Mouse (Mus musculus) heart, adult 2 months (tissue): ENCODE data around the gene Ifi27l2b.

Experiments used
- CTCF ChIP-seq: fragments of 200-600 bp; IDR thresholded peaks from 2 replicates; pipeline ENCODE4 v1.8.1; 2022; ENCODE audit warnings: antibody characterized with exemption, mild to moderate bottlenecking, moderate library complexity
- EP300 ChIP-seq: fragments of 200-500 bp; IDR thresholded peaks from 2 replicates; pipeline ENCODE4 v1.6.1; 2011; ENCODE audit warnings: low read depth, low read length, control low read depth; ENCODE audit not compliant: insufficient read depth

DNA sequence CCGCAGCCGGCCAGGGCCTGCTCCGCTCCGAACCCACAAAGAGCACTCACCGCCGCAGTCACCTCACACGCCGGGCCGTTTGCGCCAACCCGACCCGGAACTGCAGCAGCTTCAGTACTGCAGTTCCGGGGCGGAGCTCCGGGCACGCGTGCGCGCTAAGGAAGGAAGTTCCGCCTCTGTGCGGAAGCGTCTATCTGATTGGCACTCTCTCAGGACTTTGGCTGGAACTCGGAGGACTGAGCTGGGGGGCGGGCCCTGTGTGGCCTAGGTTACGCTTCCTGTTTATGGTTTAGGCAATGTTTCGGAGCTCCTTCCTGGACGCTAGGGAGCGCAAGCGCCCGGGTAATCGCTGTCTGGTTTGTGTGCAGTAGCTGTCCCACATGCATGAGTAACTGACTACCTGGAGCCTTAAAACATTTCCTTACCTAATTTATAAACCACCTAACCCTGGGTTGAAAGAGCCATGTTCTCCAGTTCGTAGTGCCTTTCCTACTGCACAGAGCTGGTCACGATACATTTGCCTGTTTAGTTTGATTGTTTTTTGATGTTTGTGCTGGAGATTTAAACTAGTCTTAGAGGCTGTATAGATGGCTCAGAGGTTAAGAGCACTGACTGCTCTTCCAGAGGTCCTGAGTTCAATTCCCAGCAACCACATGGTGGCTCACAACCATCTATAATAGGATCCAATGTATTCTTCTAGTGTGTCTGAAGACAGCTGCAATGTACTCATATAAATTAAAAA is 31.1 kb downstream of the Ifi27l2b start, which contains the start of gene Ddx24:
- no peak; the same call in none of the 2 replicates for TF ChIP-seq CTCF
- peak; percentile 99 for TF ChIP-seq EP300
